Mouse (Mus musculus) heart, embryonic 10.5 days (tissue): ENCODE measurements around the gene Lsamp. TPM values are rescaled to one million over a fixed set of nuclear protein-coding genes. Genes with fewer than 3 reads are reported as not detected.

ENCODE experiments used
- DNase-seq: peaks from one replicate; pipeline ENCODE4 v3.0.0-alpha.2; 2017; ENCODE audit warnings: low spot score
- H3K27ac ChIP-seq: fragments of 300-500 bp; sonication (generic); 2 replicates; pipeline ENCODE4 v1.5.1; 2016; ENCODE audit warnings: mild to moderate bottlenecking
- H3K27me3 ChIP-seq: fragments of 300-500 bp; sonication (generic); 2 replicates; pipeline ENCODE4 v1.6.1; 2016; ENCODE audit warnings: mild to moderate bottlenecking; ENCODE audit not compliant: poor library complexity, insufficient read depth, severe bottlenecking
- H3K36me3 ChIP-seq: fragments of 300-500 bp; sonication (generic); 2 replicates; pipeline ENCODE4 v1.6.1; 2016; ENCODE audit warnings: mild to moderate bottlenecking, moderate library complexity
- H3K4me1 ChIP-seq: fragments of 300-500 bp; sonication (generic); 2 replicates; pipeline ENCODE4 v1.6.1; 2016; ENCODE audit warnings: mild to moderate bottlenecking
- H3K4me3 ChIP-seq: fragments of 300-500 bp; sonication (generic); 2 replicates; pipeline ENCODE4 v1.5.1; 2016; ENCODE audit warnings: mild to moderate bottlenecking, moderate library complexity
- H3K9me3 ChIP-seq: fragments of 300-500 bp; sonication (generic); 2 replicates; pipeline ENCODE4 v1.6.1; 2016; ENCODE audit warnings: mild to moderate bottlenecking, moderate library complexity
- WGBS: fragments of 180-500 bp; shearing (Covaris S2); methylation state at CpG from one replicate; pipeline ENCODE4 v1.1.7; 2016; 5-methylcytosine and 5-hydroxymethylcytosine counted together
- polyA plus RNA-seq: library from polyadenylated mRNA; unstranded; fragments of >200 nt; fragmentation: Nextera tagmentation; extraction: Ambion mirVana; gene quantifications from 2 replicates; pipeline ENCODE4 v1.2.1, GENCODE M21; 2016

Lsamp gene
- polyA plus RNA-seq, 1 experiment from 2014 or later, result 2.1 TPM

- no peaks in the 10 kb centered on the region for H3K4me1 ChIP-seq
- H3K27ac ChIP-seq, result no peak overlapping the region
- 74% methylated on average over 3 of the region's 3 CpGs for WGBS
- no peaks in the 10 kb centered on the region for H3K9me3 ChIP-seq
- H3K27me3 ChIP-seq, result no peaks in the 10 kb centered on the region
- H3K36me3 ChIP-seq, result no peaks in the 10 kb centered on the region
- no peak overlapping the region for H3K4me3 ChIP-seq
- DNase-seq, result no peak
Observed at GRCm38 (mm10) chr16:40080224-40080623, 96.1 kb downstream of the Lsamp start.

GRCm38 (mm10) chr16:40104329-40104728 is 120.2 kb downstream of the Lsamp start:
- H3K4me1 ChIP-seq, result no peaks in the 10 kb centered on the region
- no peaks in the 10 kb centered on the region for H3K27me3 ChIP-seq
- no peak overlapping the region for H3K4me3 ChIP-seq
- DNase-seq, result no peak
- WGBS, result 57% methylated on average over 4 of the region's 4 CpGs
- no peak overlapping the region for H3K27ac ChIP-seq
- H3K9me3 ChIP-seq, result no peaks in the 10 kb centered on the region
- H3K36me3 ChIP-seq, result no peaks in the 10 kb centered on the region

- Histone ChIP-seq H3K27me3 (no peaks in the 10 kb centered on the region), H3K4me1 (no peaks in the 10 kb centered on the region), H3K4me3 (no peak overlapping the region), H3K27ac (no peak overlapping the region), H3K9me3 (no peaks in the 10 kb centered on the region), H3K36me3 (no peaks in the 10 kb centered on the region)
- 55% methylated on average over 1 of the region's 1 CpGs for WGBS
- no peak for DNase-seq
Observed at GRCm38 (mm10) chr16:40182918-40183317, 198.8 kb downstream of the Lsamp start.

GRCm38 (mm10) chr16:40187987-40188590 is 203.9 kb downstream of the Lsamp start:
- WGBS, result 69% methylated on average over 4 of the region's 4 CpGs
- H3K36me3 ChIP-seq, result no peaks in the 10 kb centered on the region
- H3K27me3 ChIP-seq, result no peaks in the 10 kb centered on the region
- H3K27ac ChIP-seq, result no peak overlapping the region
- no peak for DNase-seq
- H3K4me1 ChIP-seq, result no peaks in the 10 kb centered on the region
- no peaks in the 10 kb centered on the region for H3K9me3 ChIP-seq
- H3K4me3 ChIP-seq, result no peak overlapping the region

- no peaks in the 10 kb centered on the region for H3K9me3 ChIP-seq
- no peak for DNase-seq
- H3K4me1 ChIP-seq, result no peaks in the 10 kb centered on the region
- no peak overlapping the region for H3K27ac ChIP-seq
- no peaks in the 10 kb centered on the region for H3K36me3 ChIP-seq
- H3K4me3 ChIP-seq, result no peak overlapping the region
- H3K27me3 ChIP-seq, result no peaks in the 10 kb centered on the region
- 57% methylated on average over 3 of the region's 3 CpGs for WGBS
Observed at GRCm38 (mm10) chr16:40194401-40194800, 210.2 kb downstream of the Lsamp start.

- H3K27me3 ChIP-seq, result no peaks in the 10 kb centered on the region
- H3K27ac ChIP-seq, result no peak overlapping the region
- 84% methylated on average over 2 of the region's 2 CpGs for WGBS
- no peaks in the 10 kb centered on the region for H3K4me1 ChIP-seq
- H3K9me3 ChIP-seq, result no peaks in the 10 kb centered on the region
- no peak overlapping the region for H3K4me3 ChIP-seq
- no peak for DNase-seq
- no peaks in the 10 kb centered on the region for H3K36me3 ChIP-seq
Observed at GRCm38 (mm10) chr16:40194839-40195238, 210.7 kb downstream of the Lsamp start.

- H3K36me3 ChIP-seq, result no peaks in the 10 kb centered on the region
- H3K4me3 ChIP-seq, result no peak overlapping the region
- H3K27ac ChIP-seq, result no peak overlapping the region
- no peaks in the 10 kb centered on the region for H3K27me3 ChIP-seq
- 81% methylated on average over 5 of the region's 5 CpGs for WGBS
- no peaks in the 10 kb centered on the region for H3K4me1 ChIP-seq
- no peak for DNase-seq
- no peaks in the 10 kb centered on the region for H3K9me3 ChIP-seq
Observed at GRCm38 (mm10) chr16:40228627-40229026, 244.5 kb downstream of the Lsamp start.

GRCm38 (mm10) chr16:40233066-40233465 is 248.9 kb downstream of the Lsamp start:
- Histone ChIP-seq H3K27ac (no peak overlapping the region), H3K4me3 (no peak overlapping the region), H3K4me1 (no peaks in the 10 kb centered on the region), H3K36me3 (no peaks in the 10 kb centered on the region), H3K27me3 (no peaks in the 10 kb centered on the region), H3K9me3 (no peaks in the 10 kb centered on the region)
- DNase-seq, result no peak
- 42% methylated on average over 2 of the region's 2 CpGs for WGBS

GRCm38 (mm10) chr16:40234151-40234895 is 250.2 kb downstream of the Lsamp start:
- no peak overlapping the region for H3K27ac ChIP-seq
- H3K4me1 ChIP-seq, result no peaks in the 10 kb centered on the region
- no peaks in the 10 kb centered on the region for H3K9me3 ChIP-seq
- no peak for DNase-seq
- 78% methylated on average over 13 of the region's 13 CpGs for WGBS
- H3K27me3 ChIP-seq, result no peaks in the 10 kb centered on the region
- no peaks in the 10 kb centered on the region for H3K36me3 ChIP-seq
- no peak overlapping the region for H3K4me3 ChIP-seq

- Histone ChIP-seq H3K36me3 (no peaks in the 10 kb centered on the region), H3K27me3 (no peaks in the 10 kb centered on the region), H3K4me3 (no peak overlapping the region), H3K27ac (no peak overlapping the region), H3K9me3 (no peaks in the 10 kb centered on the region), H3K4me1 (no peaks in the 10 kb centered on the region)
- 82% methylated on average over 3 of the region's 3 CpGs for WGBS
- DNase-seq, result no peak
Observed at GRCm38 (mm10) chr16:40271859-40272258, 287.7 kb downstream of the Lsamp start.

- Histone ChIP-seq H3K36me3 (no peaks in the 10 kb centered on the region), H3K27me3 (no peaks in the 10 kb centered on the region), H3K4me1 (no peaks in the 10 kb centered on the region), H3K9me3 (no peaks in the 10 kb centered on the region), H3K4me3 (no peak overlapping the region), H3K27ac (no peak overlapping the region)
- no peak for DNase-seq
- WGBS, result 79% methylated on average over 4 of the region's 4 CpGs
Observed at GRCm38 (mm10) chr16:40290132-40290531, 306.0 kb downstream of the Lsamp start.

GRCm38 (mm10) chr16:40294296-40294882 is 310.2 kb downstream of the Lsamp start:
- DNase-seq, result no peak
- H3K27ac ChIP-seq, result no peak overlapping the region
- H3K4me1 ChIP-seq, result no peaks in the 10 kb centered on the region
- WGBS, result 77% methylated on average over 4 of the region's 4 CpGs
- H3K9me3 ChIP-seq, result no peaks in the 10 kb centered on the region
- H3K27me3 ChIP-seq, result no peaks in the 10 kb centered on the region
- no peaks in the 10 kb centered on the region for H3K36me3 ChIP-seq
- no peak overlapping the region for H3K4me3 ChIP-seq

GRCm38 (mm10) chr16:40295240-40295639 is 311.1 kb downstream of the Lsamp start:
- Histone ChIP-seq H3K4me1 (no peaks in the 10 kb centered on the region), H3K27ac (no peak overlapping the region), H3K36me3 (no peaks in the 10 kb centered on the region), H3K9me3 (no peaks in the 10 kb centered on the region), H3K4me3 (no peak overlapping the region), H3K27me3 (no peaks in the 10 kb centered on the region)
- 81% methylated on average over 7 of the region's 7 CpGs for WGBS
- DNase-seq, result no peak
